Mouse (Mus musculus): Measurements from ENCODE around the gene Celf2. TPM values are rescaled to one million over a fixed set of nuclear protein-coding genes. Genes with fewer than 3 reads are reported as not detected.
A peak's percentile ranks its signal among the peaks of the same experiment; 100 is the strongest.

The Celf2 gene
- polyA plus RNA-seq, 1 experiment from 2014 or later, result 68.8 TPM

DNA sequence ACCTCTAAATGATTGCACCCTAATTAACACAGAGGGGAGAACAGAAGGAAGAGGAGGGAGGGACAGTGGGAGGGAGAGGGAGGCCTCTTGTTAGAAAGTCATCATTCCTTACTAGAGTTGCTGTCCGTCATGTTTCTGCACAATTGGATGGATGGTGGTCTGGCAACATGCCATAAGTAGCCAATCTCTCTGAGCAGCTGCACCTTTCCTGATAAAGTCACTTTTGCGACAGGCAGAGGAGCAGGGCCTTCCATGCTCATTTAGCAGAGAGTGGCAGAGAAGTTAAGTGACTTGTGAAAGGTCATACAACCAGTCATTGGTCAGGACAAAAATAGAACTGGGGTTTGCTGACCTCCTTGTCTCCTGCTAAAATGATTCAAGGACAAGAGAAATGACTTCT is 747.0 kb downstream of the Celf2 start:
- 61% methylated on average over 2 of the region's 2 CpGs for WGBS
- no peaks in the 10 kb centered on the region for H3K27me3 ChIP-seq (replicated peaks; ENCODE audit: control insufficient read depth, insufficient read depth, low read length)
- H3K4me1 ChIP-seq (ENCODE audit: control insufficient read depth, insufficient read depth, low read length), result no peaks in the 10 kb centered on the region
- no peaks in the 10 kb centered on the region for H3K36me3 ChIP-seq (ENCODE audit: control insufficient read depth, insufficient read depth, low read length)
- no peak overlapping the region for H3K4me3 ChIP-seq (ENCODE audit: low read depth, low read length)
- no peak for ATAC-seq (ENCODE audit: low read depth)
- no peak overlapping the region for H3K9ac ChIP-seq (ENCODE audit: low read depth, low read length)
- H3K9me3 ChIP-seq (ENCODE audit: control insufficient read depth, low read length), result no peaks in the 10 kb centered on the region
- no peak for DNase-seq (ENCODE audit: low spot score)
- H3K4me2 ChIP-seq (ENCODE audit: low read depth, low read length), result no peak overlapping the region
- no peak overlapping the region for H3K27ac ChIP-seq (replicated peaks; ENCODE audit: low read depth, low read length)

- Histone ChIP-seq H3K4me3 (ENCODE audit: low read depth, low read length) (no peak overlapping the region), H3K4me2 (ENCODE audit: low read depth, low read length) (no peak overlapping the region), H3K9ac (ENCODE audit: low read depth, low read length) (no peak overlapping the region), H3K27me3 (replicated peaks; ENCODE audit: control insufficient read depth, insufficient read depth, low read length) (no peaks in the 10 kb centered on the region), H3K27ac (replicated peaks; ENCODE audit: low read depth, low read length) (no peak overlapping the region), H3K4me1 (ENCODE audit: control insufficient read depth, insufficient read depth, low read length) (no peaks in the 10 kb centered on the region), H3K36me3 (ENCODE audit: control insufficient read depth, insufficient read depth, low read length) (no peaks in the 10 kb centered on the region), H3K9me3 (ENCODE audit: control insufficient read depth, low read length) (no peaks in the 10 kb centered on the region)
- DNase-seq (ENCODE audit: low spot score) (no peak), ATAC-seq (ENCODE audit: low read depth) (no peak)
- WGBS, result 63% methylated on average over 2 of the region's 2 CpGs
Measured at GRCm38 (mm10) chr2:6743173-6743572, 766.2 kb downstream of the Celf2 start.

- Histone ChIP-seq H3K4me3 (ENCODE audit: low read depth, low read length) (no peak overlapping the region), H3K36me3 (ENCODE audit: control insufficient read depth, insufficient read depth, low read length) (no peaks in the 10 kb centered on the region), H3K9ac (ENCODE audit: low read depth, low read length) (no peak overlapping the region), H3K4me2 (ENCODE audit: low read depth, low read length) (no peak overlapping the region), H3K27ac (replicated peaks; ENCODE audit: low read depth, low read length) (no peak overlapping the region), H3K27me3 (replicated peaks; ENCODE audit: control insufficient read depth, insufficient read depth, low read length) (no peaks in the 10 kb centered on the region), H3K4me1 (ENCODE audit: control insufficient read depth, insufficient read depth, low read length) (no peaks in the 10 kb centered on the region), H3K9me3 (ENCODE audit: control insufficient read depth, low read length) (no peaks in the 10 kb centered on the region)
- 69% methylated on average over 4 of the region's 4 CpGs for WGBS
- ATAC-seq (ENCODE audit: low read depth) (no peak), DNase-seq (ENCODE audit: low spot score) (no peak)
Measured at GRCm38 (mm10) chr2:6739998-6740668, 769.2 kb downstream of the Celf2 start.

DNA sequence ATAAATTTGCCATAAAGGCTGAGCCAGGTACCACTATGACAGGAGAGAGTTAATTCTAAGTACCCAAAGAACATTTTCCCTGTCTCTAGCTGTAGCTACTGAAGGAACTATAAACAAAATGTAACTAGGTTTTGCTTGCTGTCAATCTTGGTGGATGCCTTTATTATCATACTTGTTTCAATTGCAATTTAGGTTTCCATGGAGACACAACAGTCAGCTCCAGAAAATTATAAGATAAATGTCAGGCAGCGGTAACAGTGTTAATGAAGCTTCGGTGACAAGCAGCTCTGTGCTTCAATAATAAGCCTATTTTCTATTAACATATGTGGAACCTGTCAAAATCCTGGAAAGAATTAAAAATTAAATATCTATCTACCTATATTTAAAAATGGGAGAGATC is 777.3 kb downstream of the Celf2 start:
- Histone ChIP-seq H3K9me3 (ENCODE audit: control insufficient read depth, low read length) (no peaks in the 10 kb centered on the region), H3K27ac (replicated peaks; ENCODE audit: low read depth, low read length) (no peak overlapping the region), H3K4me2 (ENCODE audit: low read depth, low read length) (no peak overlapping the region), H3K4me3 (ENCODE audit: low read depth, low read length) (no peak overlapping the region), H3K4me1 (ENCODE audit: control insufficient read depth, insufficient read depth, low read length) (no peaks in the 10 kb centered on the region), H3K9ac (ENCODE audit: low read depth, low read length) (no peak overlapping the region), H3K27me3 (replicated peaks; ENCODE audit: control insufficient read depth, insufficient read depth, low read length) (no peaks in the 10 kb centered on the region), H3K36me3 (ENCODE audit: control insufficient read depth, insufficient read depth, low read length) (no peaks in the 10 kb centered on the region)
- 89% methylated on average over 2 of the region's 2 CpGs for WGBS
- ATAC-seq (ENCODE audit: low read depth) (no peak), DNase-seq (ENCODE audit: low spot score) (no peak)

GRCm38 (mm10) chr2:6730860-6731259 is 778.5 kb downstream of the Celf2 start:
- ATAC-seq (ENCODE audit: low read depth) (0 out of 2 replicates have a peak, but pooled peaks have one; percentile 19), DNase-seq (ENCODE audit: low spot score) (no peak)
- H3K9ac ChIP-seq (ENCODE audit: low read depth, low read length), result no peak overlapping the region
- WGBS, result 70% methylated on average over 3 of the region's 3 CpGs
- H3K27ac ChIP-seq (replicated peaks; ENCODE audit: low read depth, low read length), result no peak overlapping the region
- no peak overlapping the region for H3K4me3 ChIP-seq (ENCODE audit: low read depth, low read length)
- no peaks in the 10 kb centered on the region for H3K4me1 ChIP-seq (ENCODE audit: control insufficient read depth, insufficient read depth, low read length)
- H3K4me2 ChIP-seq (ENCODE audit: low read depth, low read length), result no peak overlapping the region
- no peaks in the 10 kb centered on the region for H3K27me3 ChIP-seq (replicated peaks; ENCODE audit: control insufficient read depth, insufficient read depth, low read length)
- no peaks in the 10 kb centered on the region for H3K9me3 ChIP-seq (ENCODE audit: control insufficient read depth, low read length)
- no peaks in the 10 kb centered on the region for H3K36me3 ChIP-seq (ENCODE audit: control insufficient read depth, insufficient read depth, low read length)

DNA sequence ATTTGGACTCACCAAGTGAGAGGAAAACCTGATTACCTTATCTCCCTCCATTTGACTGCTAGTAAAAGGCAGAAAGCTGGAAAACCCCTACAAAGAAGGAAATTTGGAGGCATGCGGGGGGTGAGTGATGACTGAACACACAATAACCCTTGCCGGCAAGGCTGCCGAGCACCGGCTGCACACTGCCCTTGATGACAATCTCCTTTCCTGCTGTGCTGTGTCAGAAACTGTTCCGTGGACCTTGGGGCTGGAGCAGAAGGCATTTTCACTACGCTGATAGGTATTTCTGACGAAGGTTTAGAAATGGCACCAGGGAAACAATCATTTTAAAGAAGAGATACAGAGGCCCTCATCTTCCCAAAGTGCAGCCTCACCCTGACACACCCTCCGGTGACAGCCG is 779.4 kb downstream of the Celf2 start:
- H3K9me3 ChIP-seq (ENCODE audit: control insufficient read depth, low read length), result no peaks in the 10 kb centered on the region
- no peaks in the 10 kb centered on the region for H3K4me1 ChIP-seq (ENCODE audit: control insufficient read depth, insufficient read depth, low read length)
- no peak overlapping the region for H3K9ac ChIP-seq (ENCODE audit: low read depth, low read length)
- H3K27ac ChIP-seq (replicated peaks; ENCODE audit: low read depth, low read length), result no peak overlapping the region
- no peak overlapping the region for H3K4me2 ChIP-seq (ENCODE audit: low read depth, low read length)
- DNase-seq (ENCODE audit: low spot score), result no peak
- no peak for ATAC-seq (ENCODE audit: low read depth)
- H3K36me3 ChIP-seq (ENCODE audit: control insufficient read depth, insufficient read depth, low read length), result no peaks in the 10 kb centered on the region
- no peak overlapping the region for H3K4me3 ChIP-seq (ENCODE audit: low read depth, low read length)
- 77% methylated on average over 9 of the region's 9 CpGs for WGBS
- H3K27me3 ChIP-seq (replicated peaks; ENCODE audit: control insufficient read depth, insufficient read depth, low read length), result no peaks in the 10 kb centered on the region

DNA sequence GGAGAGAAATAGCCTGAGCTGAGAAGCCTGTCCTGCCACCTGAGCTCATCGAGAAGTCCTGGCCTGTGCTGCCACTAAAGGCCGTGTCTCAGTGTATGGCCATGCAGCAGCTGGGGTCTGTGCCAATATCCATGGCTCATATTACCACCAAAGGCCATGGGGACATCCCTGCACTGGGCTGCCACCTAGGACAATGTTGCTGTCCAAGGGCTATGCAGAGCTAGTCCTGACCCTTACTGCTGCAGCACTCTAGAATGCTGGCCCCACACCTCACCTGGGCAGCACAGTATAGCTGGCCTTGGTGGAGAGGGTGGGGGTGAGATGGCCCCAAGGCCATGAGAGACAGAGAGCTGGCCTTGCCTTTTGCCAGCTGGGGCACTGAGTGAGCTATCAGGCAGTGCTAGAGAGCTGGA is 780.5 kb downstream of the Celf2 start:
- no peak overlapping the region for H3K4me3 ChIP-seq (ENCODE audit: low read depth, low read length)
- no peaks in the 10 kb centered on the region for H3K27me3 ChIP-seq (replicated peaks; ENCODE audit: control insufficient read depth, insufficient read depth, low read length)
- H3K27ac ChIP-seq (replicated peaks; ENCODE audit: low read depth, low read length), result no peak overlapping the region
- no peaks in the 10 kb centered on the region for H3K9me3 ChIP-seq (ENCODE audit: control insufficient read depth, low read length)
- ATAC-seq (ENCODE audit: low read depth), result peak; percentile 54
- WGBS, result 68% methylated on average over 2 of the region's 2 CpGs
- H3K9ac ChIP-seq (ENCODE audit: low read depth, low read length), result no peak overlapping the region
- no peaks in the 10 kb centered on the region for H3K36me3 ChIP-seq (ENCODE audit: control insufficient read depth, insufficient read depth, low read length)
- H3K4me2 ChIP-seq (ENCODE audit: low read depth, low read length), result no peak overlapping the region
- DNase-seq (ENCODE audit: low spot score), result no peak
- H3K4me1 ChIP-seq (ENCODE audit: control insufficient read depth, insufficient read depth, low read length), result no peaks in the 10 kb centered on the region

- ATAC-seq (ENCODE audit: low read depth) (no peak), DNase-seq (ENCODE audit: low spot score) (no peak)
- H3K4me1 ChIP-seq (ENCODE audit: control insufficient read depth, insufficient read depth, low read length), result 0 out of 2 replicates have a peak, but pooled peaks cover 3% of the 10 kb centered on the region
- H3K27ac ChIP-seq (replicated peaks; ENCODE audit: low read depth, low read length), result no peak overlapping the region
- no peaks in the 10 kb centered on the region for H3K27me3 ChIP-seq (replicated peaks; ENCODE audit: control insufficient read depth, insufficient read depth, low read length)
- no peak overlapping the region for H3K9ac ChIP-seq (ENCODE audit: low read depth, low read length)
- H3K9me3 ChIP-seq (ENCODE audit: control insufficient read depth, low read length), result no peaks in the 10 kb centered on the region
- H3K36me3 ChIP-seq (ENCODE audit: control insufficient read depth, insufficient read depth, low read length), result no peaks in the 10 kb centered on the region
- no peak overlapping the region for H3K4me2 ChIP-seq (ENCODE audit: low read depth, low read length)
- 84% methylated on average over 5 of the region's 5 CpGs for WGBS
- no peak overlapping the region for H3K4me3 ChIP-seq (ENCODE audit: low read depth, low read length)
Measured at GRCm38 (mm10) chr2:6727366-6727765, 782.0 kb downstream of the Celf2 start.

- no peaks in the 10 kb centered on the region for H3K27me3 ChIP-seq (replicated peaks; ENCODE audit: control insufficient read depth, insufficient read depth, low read length)
- no peak overlapping the region for H3K27ac ChIP-seq (replicated peaks; ENCODE audit: low read depth, low read length)
- H3K36me3 ChIP-seq (ENCODE audit: control insufficient read depth, insufficient read depth, low read length), result no peaks in the 10 kb centered on the region
- ATAC-seq (ENCODE audit: low read depth) (no peak), DNase-seq (ENCODE audit: low spot score) (no peak)
- no peak overlapping the region for H3K4me2 ChIP-seq (ENCODE audit: low read depth, low read length)
- 0 out of 2 replicates have a peak, but pooled peaks cover 12% of the 10 kb centered on the region for H3K4me1 ChIP-seq (ENCODE audit: control insufficient read depth, insufficient read depth, low read length)
- no peak overlapping the region for H3K4me3 ChIP-seq (ENCODE audit: low read depth, low read length)
- no peak overlapping the region for H3K9ac ChIP-seq (ENCODE audit: low read depth, low read length)
- WGBS, result 77% methylated on average over 8 of the region's 8 CpGs
- no peaks in the 10 kb centered on the region for H3K9me3 ChIP-seq (ENCODE audit: control insufficient read depth, low read length)
Measured at GRCm38 (mm10) chr2:6726071-6726470, 783.3 kb downstream of the Celf2 start.

Data from embryonic facial prominence, embryonic 14.5 days (tissue).